Mouse (Mus musculus): ENCODE results near the gene Pigx. TPM values are rescaled to one million over a fixed set of nuclear protein-coding genes. Genes with fewer than 3 reads are reported as not detected.
A peak's percentile ranks its signal among the peaks of the same experiment; 100 is the strongest.
"Not testable (repeated sequence)": the region's sequence is repeated elsewhere in the genome, so short reads cannot be mapped to it uniquely, and the experiment has no call there.

Gene Pigx
- polyA plus RNA-seq, 1 experiment = 8.5 TPM

DNA sequence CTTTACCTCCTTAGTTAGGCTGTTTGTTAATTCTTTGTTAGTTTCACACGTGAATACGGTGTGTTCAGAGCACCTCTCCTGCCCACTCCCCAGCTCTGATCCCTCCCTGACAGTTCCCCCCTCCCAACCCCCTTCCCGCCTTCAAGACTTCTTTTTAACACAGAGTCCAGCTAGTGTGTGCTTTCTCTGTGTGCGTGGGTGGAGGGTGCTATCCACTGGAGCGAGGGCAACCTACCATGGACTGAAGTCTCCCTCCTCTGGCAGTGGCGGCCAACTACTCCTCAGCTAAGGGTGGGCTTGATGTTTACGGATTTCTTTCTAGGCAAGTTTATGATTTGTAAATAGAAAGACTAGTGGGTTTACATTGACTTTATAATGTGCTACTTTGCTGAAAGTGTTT lies 8.6 kb upstream of the Pigx start:
- Histone ChIP-seq H3K36me3 (ENCODE audit: control insufficient read depth, insufficient read depth, low read length) (no peaks in the 10 kb centered on the region; the same call in 1 of the 2 replicates), H3K4me3 (ENCODE audit: control insufficient read depth, low read depth, low read length) (no peak overlapping the region), H3K4me1 (ENCODE audit: control insufficient read depth, insufficient read depth, low read length) (no peaks in the 10 kb centered on the region), H3K27me3 (ENCODE audit: control insufficient read depth, insufficient read depth, low read length) (no peaks in the 10 kb centered on the region), H3K27ac (ENCODE audit: control insufficient read depth, insufficient read depth, low read depth, low read length) (no peak overlapping the region)
- TF ChIP-seq POLR2A (IDR thresholded peaks at IDR 0.05; ENCODE audit: control insufficient read depth, low read depth, low read length) = no peak
- 0 out of 2 replicates have a peak, but pooled peaks have one; percentile 4 for TF ChIP-seq CTCF (IDR thresholded peaks at IDR 0.05; ENCODE audit: control insufficient read depth, insufficient read depth, insufficient replicate concordance, low read depth, low read length)

DNA sequence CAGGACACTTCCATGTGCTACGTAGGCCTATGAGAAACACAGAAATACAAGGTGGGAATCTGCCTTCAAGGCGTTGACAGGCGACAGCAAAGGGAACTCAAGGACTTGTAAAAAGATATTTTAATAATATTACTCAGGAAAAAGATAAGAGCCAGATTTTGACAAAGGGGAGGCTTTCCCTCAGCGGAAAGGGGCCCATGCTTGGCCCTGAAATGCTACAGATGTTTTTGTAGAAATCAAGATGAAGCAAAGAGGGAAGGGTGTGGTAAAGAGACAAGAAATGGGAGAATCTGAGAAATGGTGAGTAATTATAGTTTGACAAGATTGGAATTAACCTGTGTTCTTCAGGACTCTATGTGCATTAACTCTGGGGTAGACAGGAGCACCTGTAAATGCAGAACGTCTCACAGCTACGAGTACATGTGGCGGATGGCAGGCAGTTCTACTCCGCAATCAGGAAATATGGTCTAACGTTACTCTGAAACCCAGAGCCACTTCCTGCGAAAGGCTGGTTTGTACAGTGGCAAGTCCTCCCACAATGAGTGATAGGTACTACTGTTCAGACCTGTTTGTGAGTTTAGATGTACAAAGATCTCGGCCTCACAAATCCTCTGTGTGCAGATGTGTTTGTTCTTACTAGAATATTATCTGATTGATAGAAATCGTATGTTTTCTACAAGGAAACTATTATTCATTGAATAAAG lies 8.0 kb upstream of the Pigx start:
- H3K27ac ChIP-seq (ENCODE audit: control insufficient read depth, insufficient read depth, low read depth, low read length) = no peak overlapping the region
- no peaks in the 10 kb centered on the region; the same call in 1 of the 2 replicates for H3K36me3 ChIP-seq (ENCODE audit: control insufficient read depth, insufficient read depth, low read length)
- H3K27me3 ChIP-seq (ENCODE audit: control insufficient read depth, insufficient read depth, low read length) = no peaks in the 10 kb centered on the region
- no peak overlapping the region for H3K4me3 ChIP-seq (ENCODE audit: control insufficient read depth, low read depth, low read length)
- TF ChIP-seq CTCF (IDR thresholded peaks at IDR 0.05; ENCODE audit: control insufficient read depth, insufficient read depth, insufficient replicate concordance, low read depth, low read length) (no peak), POLR2A (IDR thresholded peaks at IDR 0.05; ENCODE audit: control insufficient read depth, low read depth, low read length) (no peak)
- H3K4me1 ChIP-seq (ENCODE audit: control insufficient read depth, insufficient read depth, low read length) = no peaks in the 10 kb centered on the region

DNA sequence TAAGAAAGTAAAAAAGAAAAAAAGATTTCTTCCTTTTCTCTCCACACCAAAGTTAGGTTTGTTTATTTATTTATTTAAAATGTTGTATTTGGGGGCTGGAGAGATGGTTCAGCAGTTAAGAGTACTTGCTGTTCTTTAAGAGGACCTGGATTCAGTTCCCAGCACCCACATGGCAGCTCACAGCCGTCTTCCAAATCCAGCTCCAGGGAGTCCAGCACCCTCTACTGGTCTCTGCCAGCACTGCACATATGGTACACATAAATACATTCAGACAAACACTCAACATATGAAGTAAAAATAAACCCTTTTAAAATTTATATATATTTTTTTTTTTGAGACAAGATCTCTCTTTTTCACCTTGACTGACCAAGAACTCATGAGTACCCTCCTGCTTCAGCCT lies 6.2 kb upstream of the Pigx start:
- no peaks in the 10 kb centered on the region for H3K4me1 ChIP-seq (ENCODE audit: control insufficient read depth, insufficient read depth, low read length)
- H3K27ac ChIP-seq (ENCODE audit: control insufficient read depth, insufficient read depth, low read depth, low read length) = no peak overlapping the region
- H3K27me3 ChIP-seq (ENCODE audit: control insufficient read depth, insufficient read depth, low read length) = no peaks in the 10 kb centered on the region
- no peak overlapping the region for H3K4me3 ChIP-seq (ENCODE audit: control insufficient read depth, low read depth, low read length)
- no peaks in the 10 kb centered on the region; the same call in 1 of the 2 replicates for H3K36me3 ChIP-seq (ENCODE audit: control insufficient read depth, insufficient read depth, low read length)
- peak; percentile 43; the same call in 1 of the 2 replicates for TF ChIP-seq CTCF (IDR thresholded peaks at IDR 0.05; ENCODE audit: control insufficient read depth, insufficient read depth, insufficient replicate concordance, low read depth, low read length)
- no peak for TF ChIP-seq POLR2A (IDR thresholded peaks at IDR 0.05; ENCODE audit: control insufficient read depth, low read depth, low read length)

DNA sequence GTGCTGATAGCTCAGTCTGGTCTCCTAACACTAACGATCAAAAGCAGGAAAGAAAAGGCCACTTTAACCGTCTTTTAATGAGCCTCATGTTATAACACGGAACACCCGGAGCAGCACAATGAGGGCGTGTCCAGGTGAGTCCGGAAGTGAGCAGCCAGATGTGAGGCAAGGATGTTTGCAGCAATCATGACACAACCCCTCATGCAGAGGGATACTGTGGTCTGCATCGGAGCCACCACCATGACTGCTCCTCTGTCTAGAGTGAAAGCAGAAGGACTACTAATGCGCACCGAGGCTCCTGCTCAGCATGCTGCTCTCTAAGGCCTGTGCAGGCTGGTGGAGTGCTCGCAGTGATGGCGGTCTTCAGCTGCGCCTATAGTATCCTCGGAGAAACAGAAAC lies 2.8 kb upstream of the Pigx start:
- TF ChIP-seq POLR2A (IDR thresholded peaks at IDR 0.05; ENCODE audit: control insufficient read depth, low read depth, low read length) = no peak
- no peak for TF ChIP-seq CTCF (IDR thresholded peaks at IDR 0.05; ENCODE audit: control insufficient read depth, insufficient read depth, insufficient replicate concordance, low read depth, low read length)
- H3K27me3 ChIP-seq (ENCODE audit: control insufficient read depth, insufficient read depth, low read length) = no peaks in the 10 kb centered on the region
- no peaks in the 10 kb centered on the region; the same call in 1 of the 2 replicates for H3K36me3 ChIP-seq (ENCODE audit: control insufficient read depth, insufficient read depth, low read length)
- H3K4me1 ChIP-seq (ENCODE audit: control insufficient read depth, insufficient read depth, low read length) = peaks cover 3% of the 10 kb centered on the region
- H3K27ac ChIP-seq (ENCODE audit: control insufficient read depth, insufficient read depth, low read depth, low read length) = no peak overlapping the region
- no peak overlapping the region for H3K4me3 ChIP-seq (ENCODE audit: control insufficient read depth, low read depth, low read length)

DNA sequence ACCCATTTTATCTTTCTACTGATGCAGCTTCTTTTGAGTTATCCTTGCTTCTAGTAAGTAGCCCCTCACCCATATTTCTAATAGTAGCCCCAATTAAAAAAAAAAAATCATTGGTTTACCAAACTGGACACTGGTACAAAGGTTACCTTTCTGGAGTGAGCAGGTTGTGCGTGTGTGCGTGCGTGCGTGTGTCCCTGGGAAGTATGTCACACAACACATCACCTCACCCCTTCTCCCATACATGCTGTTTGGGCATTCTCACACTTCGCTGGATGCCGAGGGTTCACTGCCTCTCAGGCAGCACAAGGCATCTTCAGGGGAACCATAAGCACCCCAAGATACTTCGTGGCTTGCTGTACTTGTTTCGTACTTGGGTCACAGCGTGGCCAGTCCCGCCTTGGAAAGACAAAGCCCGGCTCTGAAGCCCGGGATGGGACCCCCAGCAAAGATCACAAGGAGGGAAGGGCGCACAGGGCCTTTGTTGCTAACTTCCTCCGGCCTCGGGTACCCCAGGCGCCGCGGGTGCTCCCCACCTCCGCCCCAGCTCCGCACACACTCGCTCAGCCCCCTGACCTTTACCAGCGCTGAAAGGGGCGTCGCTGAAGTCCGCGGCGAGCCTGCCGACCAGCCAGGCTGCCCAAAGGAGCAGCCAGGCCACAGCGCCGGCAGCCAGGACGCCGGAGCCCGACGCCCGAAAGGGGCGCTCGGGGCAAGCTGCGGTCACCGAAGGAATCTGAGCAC lies 473 bp downstream of the Pigx start:
- Histone ChIP-seq H3K4me3 (ENCODE audit: control insufficient read depth, low read depth, low read length) (peak overlapping the region; percentile 96), H3K4me1 (ENCODE audit: control insufficient read depth, insufficient read depth, low read length) (peaks cover 3% of the 10 kb centered on the region), H3K36me3 (ENCODE audit: control insufficient read depth, insufficient read depth, low read length) (no peaks in the 10 kb centered on the region; the same call in 1 of the 2 replicates), H3K27ac (ENCODE audit: control insufficient read depth, insufficient read depth, low read depth, low read length) (no peak overlapping the region), H3K27me3 (ENCODE audit: control insufficient read depth, insufficient read depth, low read length) (no peaks in the 10 kb centered on the region)
- TF ChIP-seq CTCF (IDR thresholded peaks at IDR 0.05; ENCODE audit: control insufficient read depth, insufficient read depth, insufficient replicate concordance, low read depth, low read length) (no peak), POLR2A (IDR thresholded peaks at IDR 0.05; ENCODE audit: control insufficient read depth, low read depth, low read length) (no peak)

DNA sequence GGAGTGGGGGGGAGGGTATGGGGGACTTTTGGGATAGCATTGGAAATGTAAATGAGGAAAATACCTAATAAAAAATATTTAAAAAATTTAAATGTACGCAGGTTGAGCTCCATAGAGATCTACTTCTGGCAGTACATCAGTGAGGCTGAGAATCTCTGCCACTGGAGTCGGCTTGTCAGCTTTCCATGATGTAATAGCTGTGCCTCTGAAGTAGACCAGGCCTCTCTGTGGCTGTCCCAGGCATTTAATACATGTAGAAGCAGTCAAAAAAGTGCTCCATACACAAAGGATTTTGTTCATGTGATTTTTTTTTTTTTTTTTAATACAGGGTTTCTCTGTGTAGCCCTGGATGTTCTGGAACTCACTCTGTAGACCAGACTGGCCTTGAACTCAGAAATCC lies 1.8 kb downstream of the Pigx start:
- H3K4me1 ChIP-seq (ENCODE audit: control insufficient read depth, insufficient read depth, low read length); H3K27me3 ChIP-seq (ENCODE audit: control insufficient read depth, insufficient read depth, low read length); H3K4me3 ChIP-seq (ENCODE audit: control insufficient read depth, low read depth, low read length); H3K36me3 ChIP-seq (ENCODE audit: control insufficient read depth, insufficient read depth, low read length); H3K27ac ChIP-seq (ENCODE audit: control insufficient read depth, insufficient read depth, low read depth, low read length): not testable (repeated sequence)

DNA sequence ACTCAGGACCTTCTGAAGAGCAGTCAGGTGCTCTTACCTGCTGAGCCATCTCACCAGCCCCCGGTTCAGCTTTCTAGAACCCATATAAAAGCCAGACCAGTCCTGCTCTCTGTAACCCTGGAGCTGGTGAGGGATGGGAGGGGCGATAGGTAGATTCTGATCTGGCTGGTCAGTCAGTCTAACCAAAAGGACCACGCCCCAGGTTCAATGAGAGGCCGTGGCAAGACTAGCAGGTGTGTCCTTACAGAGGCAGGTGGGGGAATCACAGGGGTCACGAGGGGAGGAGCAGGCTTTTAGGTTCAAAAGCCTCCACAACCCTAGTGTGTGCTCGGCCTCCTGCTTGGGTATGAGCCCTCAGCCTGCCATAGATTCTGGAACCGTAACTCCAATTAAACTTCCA lies 8.1 kb downstream of the Pigx start:
- no peak for TF ChIP-seq CTCF (IDR thresholded peaks at IDR 0.05; ENCODE audit: control insufficient read depth, insufficient read depth, insufficient replicate concordance, low read depth, low read length)
- Histone ChIP-seq H3K27me3 (ENCODE audit: control insufficient read depth, insufficient read depth, low read length) (no peaks in the 10 kb centered on the region), H3K4me3 (ENCODE audit: control insufficient read depth, low read depth, low read length) (no peak overlapping the region), H3K4me1 (ENCODE audit: control insufficient read depth, insufficient read depth, low read length) (no peaks in the 10 kb centered on the region), H3K27ac (ENCODE audit: control insufficient read depth, insufficient read depth, low read depth, low read length) (no peak overlapping the region), H3K36me3 (ENCODE audit: control insufficient read depth, insufficient read depth, low read length) (no peaks in the 10 kb centered on the region)
